ENCODE assay signal across 23 mouse cellular contexts in genomic region chr10:95892132-95892531, GRCm38 (mm10). TPM values are rescaled to one million over a fixed set of nuclear protein-coding genes. Genes with fewer than 3 reads are reported as not detected.
DNase-seq lines count a peak whose midpoint lies in the region; TF ChIP-seq lines count a peak whose summit lies in the region.
"Had no signal": no experiment of that assay in that cellular context is flagged by ENCODE, and none has a peak within 500 bp of the region (broad histone marks: within the 10 kb centered on the region; RNA-seq: fewer than 3 reads in every experiment).

No protein-coding gene starts in this region.

- H3K4me3 ChIP-seq in E14TG2a.4 (replicated peaks; ENCODE audit: low read length): peak overlapping the region; percentile 72
- H3K4me3 ChIP-seq: embryonic facial prominence, embryonic 12.5 days; forebrain, embryonic 12.5 days; gastrocnemius, adult 2 months; heart, embryonic 10.5 days; hindbrain, embryonic 12.5 days had no signal

- TF ChIP-seq CTCF in E14TG2a.4 (conservative IDR thresholded peaks at IDR 0.05; ENCODE audit: low read length): no peak

- H3K36me3 ChIP-seq in E14TG2a.4 (ENCODE audit: insufficient read depth, low read length): peaks cover 10% of the 10 kb centered on the region
- H3K36me3 ChIP-seq: embryonic facial prominence, embryonic 12.5 days; forebrain, embryonic 12.5 days; G1E; heart, embryonic 10.5 days; hindbrain, embryonic 12.5 days had no signal

- H3K9me3 ChIP-seq in E14TG2a.4 (ENCODE audit: low read length): peaks cover 26% of the 10 kb centered on the region
- H3K9me3 ChIP-seq: embryonic facial prominence, embryonic 12.5 days; forebrain, embryonic 12.5 days; G1E; heart, embryonic 10.5 days; hindbrain, embryonic 12.5 days had no signal

- peaks cover 64% of the 10 kb centered on the region for H3K4me1 ChIP-seq in E14TG2a.4 (replicated peaks; ENCODE audit: low read depth, low read length)
- H3K4me1 ChIP-seq: embryonic facial prominence, embryonic 12.5 days had no signal

- H3K27me3 ChIP-seq in E14TG2a.4 (ENCODE audit: insufficient read depth, low read length): no peaks in the 10 kb centered on the region
- H3K27me3 ChIP-seq: embryonic facial prominence, embryonic 12.5 days; hindbrain, embryonic 12.5 days had no signal

- peak; percentile 55 for DNase-seq in heart, adult 11 months
- no peak for DNase-seq in heart, adult 8-10 months (ENCODE audit: low spot score)
- peak; percentile 99 for DNase-seq in R1 (ENCODE audit: low read depth, low spot score)
- no peak for DNase-seq in thymus, postnatal 10 days (ENCODE audit: low spot score in 2 of 2)
- DNase-seq in layer of hippocampus, postnatal 36 days: no peak
- no peak for DNase-seq in natural killer cell, adult 2 months (ENCODE audit: low spot score in 2 of 2)
- DNase-seq: adrenal gland, postnatal 14 days; cerebellum, adult 11-12 months; cerebellum, adult 9-10 months; cerebellum, postnatal 25 days; forebrain, postnatal 0 days; gastrocnemius, adult 2 months; gastrocnemius, postnatal 25 days; heart, postnatal 10 days; heart, postnatal 4 days had no signal

RNA-seq across cellular contexts. Expression of gene Eea1, which starts 48.3 kb away (rescaled TPM):
- 10 to 100 TPM; 30.4 to 36.9 (median 30.9) TPM for total RNA-seq in heart, adult 8-10 months (2022)
- total RNA-seq in layer of hippocampus, postnatal 36 days (2021): 10 to 100 TPM; 36.1 to 36.7 TPM

RNA-seq across cellular contexts. Expression of gene Gm33543, which starts 49.4 kb away (rescaled TPM):
- total RNA-seq in heart, adult 8-10 months (2022): 1 to 10 TPM; 2.6 to 5.4 (median 4.0) TPM
- not detected for total RNA-seq in layer of hippocampus, postnatal 36 days (2021)
- total RNA-seq: adrenal gland, adult 18-20 months; forebrain, postnatal 0 days; granulocyte monocyte progenitor cell, adult 5-6 weeks had no signal

Comparison
In these comparisons a context has a peak if more than half of its experiments do, and no peak if none do; other contexts are left out.
1. DNase-seq: peak in heart, adult 11 months (single experiment) and R1 (single experiment); none in heart, adult 8-10 months (single experiment), thymus, postnatal 10 days (0 of 2), layer of hippocampus, postnatal 36 days (0 of 2) and natural killer cell, adult 2 months (0 of 2).